In the genomic region with DNA sequence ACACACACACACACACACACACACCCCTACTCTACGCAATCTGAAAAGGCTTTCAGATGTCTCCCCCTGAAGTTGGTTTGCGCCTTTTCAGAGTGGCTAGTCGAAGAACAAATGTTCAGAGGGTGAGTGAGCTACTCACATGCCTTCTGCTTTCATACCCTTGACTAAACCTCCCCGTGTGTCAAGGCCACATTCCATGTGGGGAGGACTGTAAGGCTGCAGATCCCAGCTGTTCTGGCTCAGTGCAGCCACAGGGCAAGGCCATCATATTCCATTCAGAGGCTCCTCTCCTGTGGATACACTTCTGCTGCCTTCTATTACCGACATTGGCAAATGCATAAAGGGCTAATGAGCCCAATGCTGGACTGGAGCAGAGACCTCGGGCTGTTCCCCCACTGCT, we compare ENCODE assay signal across 12 mouse cellular contexts. TPM values are rescaled to one million over a fixed set of nuclear protein-coding genes. Genes with fewer than 3 reads are reported as not detected.
DNase-seq lines count a peak whose midpoint lies in the region; ATAC-seq and TF ChIP-seq lines count a peak whose summit lies in the region.
"Had no signal": no experiment of that assay in that cellular context is flagged by ENCODE, and none has a peak within 500 bp of the region (broad histone marks: within the 10 kb centered on the region; RNA-seq: fewer than 3 reads in every experiment).

No protein-coding gene starts in this region.

- H3K36me3 ChIP-seq in heart, postnatal 0 days (replicated peaks; ENCODE audit: control insufficient read depth, insufficient read depth, low read length): no peaks in the 10 kb centered on the region
- H3K36me3 ChIP-seq in lung, postnatal 0 days (ENCODE audit: insufficient read depth, low read length): no peaks in the 10 kb centered on the region
- H3K36me3 ChIP-seq in forebrain, embryonic 12.5 days (replicated peaks): no peaks in the 10 kb centered on the region
- H3K36me3 ChIP-seq in forebrain, embryonic 10.5 days (replicated peaks): no peaks in the 10 kb centered on the region

- H3K27ac ChIP-seq in heart, postnatal 0 days (ENCODE audit: low read depth): no peak overlapping the region
- peak overlapping the region; percentile 52; the same call in 1 of the 2 replicates for H3K27ac ChIP-seq in lung, postnatal 0 days (ENCODE audit: low read length)
- no peak overlapping the region for H3K27ac ChIP-seq in forebrain, embryonic 12.5 days
- no peak overlapping the region for H3K27ac ChIP-seq in forebrain, embryonic 10.5 days

- 56% methylated on average over 6 of the region's 6 CpGs for WGBS in heart, postnatal 0 days
- WGBS in lung, postnatal 0 days: 58% methylated on average over 6 of the region's 6 CpGs
- 78% methylated on average over 6 of the region's 6 CpGs for WGBS in forebrain, embryonic 12.5 days
- 95% methylated on average over 6 of the region's 6 CpGs for WGBS in forebrain, embryonic 10.5 days

- no peaks in the 10 kb centered on the region for H3K9me3 ChIP-seq in heart, postnatal 0 days (replicated peaks; ENCODE audit: control insufficient read depth, low read length)
- H3K9me3 ChIP-seq in lung, postnatal 0 days (ENCODE audit: low read length): no peaks in the 10 kb centered on the region
- H3K9me3 ChIP-seq in forebrain, embryonic 12.5 days: no peaks in the 10 kb centered on the region
- H3K9me3 ChIP-seq in forebrain, embryonic 10.5 days: no peaks in the 10 kb centered on the region

- H3K27me3 ChIP-seq in heart, postnatal 0 days (ENCODE audit: control insufficient read depth, insufficient read depth, low read length): no peaks in the 10 kb centered on the region
- no peaks in the 10 kb centered on the region for H3K27me3 ChIP-seq in lung, postnatal 0 days (replicated peaks; ENCODE audit: insufficient read depth, low read length)
- no peaks in the 10 kb centered on the region for H3K27me3 ChIP-seq in forebrain, embryonic 12.5 days
- no peaks in the 10 kb centered on the region for H3K27me3 ChIP-seq in forebrain, embryonic 10.5 days (ENCODE audit: poor library complexity, severe bottlenecking)

- TF ChIP-seq EP300 in heart, postnatal 0 days (IDR thresholded peaks at IDR 0.05; ENCODE audit: low read depth): no peak
- no peak for TF ChIP-seq EP300 in lung, postnatal 0 days (IDR thresholded peaks at IDR 0.05)

- no peak overlapping the region for H3K9ac ChIP-seq in heart, postnatal 0 days (replicated peaks; ENCODE audit: low read depth, low read length)
- H3K9ac ChIP-seq in lung, postnatal 0 days (replicated peaks; ENCODE audit: low read depth): no peak overlapping the region
- no peak overlapping the region for H3K9ac ChIP-seq in forebrain, embryonic 12.5 days

- ATAC-seq in heart, postnatal 0 days (ENCODE audit: insufficient read depth, low read depth): peak; percentile 49; the same call in 1 of the 2 replicates
- ATAC-seq in lung, postnatal 0 days: peak; percentile 80
- ATAC-seq in forebrain, embryonic 12.5 days (ENCODE audit: low FRiP score): no peak

- peaks cover 21% of the 10 kb centered on the region for H3K4me1 ChIP-seq in heart, postnatal 0 days (ENCODE audit: control insufficient read depth, insufficient read depth)
- H3K4me1 ChIP-seq in lung, postnatal 0 days (ENCODE audit: insufficient read depth, low read depth, low read length): peaks cover 5% of the 10 kb centered on the region; the same call in 1 of the 2 replicates
- no peaks in the 10 kb centered on the region for H3K4me1 ChIP-seq in forebrain, embryonic 12.5 days
- H3K4me1 ChIP-seq in forebrain, embryonic 10.5 days: peaks cover 4% of the 10 kb centered on the region
- H3K4me1 ChIP-seq: megakaryocyte, embryonic 14.5 days had no signal

- H3K4me3 ChIP-seq in heart, postnatal 0 days (ENCODE audit: low read depth, low read length): no peak overlapping the region
- no peak overlapping the region for H3K4me3 ChIP-seq in lung, postnatal 0 days (ENCODE audit: low read depth, low read length)
- no peak overlapping the region for H3K4me3 ChIP-seq in forebrain, embryonic 12.5 days (replicated peaks)
- H3K4me3 ChIP-seq in forebrain, embryonic 10.5 days: no peak overlapping the region
- H3K4me3 ChIP-seq: megakaryocyte, embryonic 14.5 days had no signal

- no peak for TF ChIP-seq CTCF in heart, postnatal 0 days (IDR thresholded peaks at IDR 0.05; ENCODE audit: low read depth)
- peak; percentile 20 for TF ChIP-seq CTCF in lung, postnatal 0 days (IDR thresholded peaks at IDR 0.05)

- DNase-seq in heart, postnatal 0 days (ENCODE audit: low spot score): no peak
- DNase-seq in heart, adult 8-10 months (ENCODE audit: low spot score): no peak
- peak; percentile 75 for DNase-seq in adrenal gland, adult 2 months
- peak; percentile 27 for DNase-seq in kidney, adult 9 months
- DNase-seq in lung, postnatal 0 days (ENCODE audit: low spot score): peak; percentile 74
- DNase-seq in thymus, adult 18-20 months: no peak
- DNase-seq in forebrain, embryonic 10.5 days (ENCODE audit: extremely low spot score, low spot score): no peak
- DNase-seq: cerebellum, adult 8-10 months; gastrocnemius, postnatal 36 days; thymus, postnatal 4 days had no signal

- no peak overlapping the region for H3K4me2 ChIP-seq in heart, postnatal 0 days (ENCODE audit: low read depth, low read length)
- H3K4me2 ChIP-seq in lung, postnatal 0 days (replicated peaks; ENCODE audit: low read depth, low read length): no peak overlapping the region
- H3K4me2 ChIP-seq in forebrain, embryonic 12.5 days: no peak overlapping the region

RNA-seq across cellular contexts. Expression of a gene that starts 30.3 kb away (rescaled TPM):
- 2.2 and 3.4 TPM in 2 replicates for total RNA-seq in heart, postnatal 0 days (2014; rRNA removed; ENCODE audit: low replicate concordance)
- polyA plus RNA-seq in heart, postnatal 0 days (2015; fragmentation: Nextera tagmentation; extraction: Ambion mirVana): 0.86 and 1.1 TPM in 2 replicates
- 10 to 100 TPM in 2 of 4 experiments, 1 to 10 TPM in 2; 9.2 to 15.7 (median 12.1) TPM for total RNA-seq in heart, adult 8-10 months (2022)
- total RNA-seq in adrenal gland, adult 2 months (2021): 1 to 10 TPM; 4.3 to 4.7 TPM
- polyA plus RNA-seq in adrenal gland, adult 2 months (2012; rRNA removed): 1.7 and 2.0 TPM in 2 replicates
- 1.5 and 2.1 TPM in 2 replicates for polyA plus RNA-seq in lung, postnatal 0 days (2015; fragmentation: Nextera tagmentation; extraction: Ambion mirVana)
- 0.65 and 0.66 TPM in 2 replicates for polyA plus RNA-seq in forebrain, embryonic 12.5 days (2016; fragmentation: Nextera tagmentation; extraction: Ambion mirVana)
- 0.36 and 0.80 TPM in 2 replicates for polyA plus RNA-seq in forebrain, embryonic 10.5 days (2016; fragmentation: Nextera tagmentation; extraction: Ambion mirVana)

RNA-seq across cellular contexts. Expression of a gene that starts 41.3 kb away (rescaled TPM):
- total RNA-seq in heart, postnatal 0 days (2014; rRNA removed; ENCODE audit: low replicate concordance): 11.1 and 17.0 TPM in 2 replicates
- 13.8 and 18.7 TPM in 2 replicates for polyA plus RNA-seq in heart, postnatal 0 days (2015; fragmentation: Nextera tagmentation; extraction: Ambion mirVana)
- 10 to 100 TPM; 12.4 to 15.8 (median 15.4) TPM for total RNA-seq in heart, adult 8-10 months (2022)
- total RNA-seq in adrenal gland, adult 2 months (2021): 10 to 100 TPM; 29.1 to 46.0 TPM
- 0.67 and 1.9 TPM in 2 replicates for polyA plus RNA-seq in adrenal gland, adult 2 months (2012; rRNA removed)
- polyA plus RNA-seq in lung, postnatal 0 days (2015; fragmentation: Nextera tagmentation; extraction: Ambion mirVana): 13.1 and 17.2 TPM in 2 replicates
- polyA plus RNA-seq in forebrain, embryonic 12.5 days (2016; fragmentation: Nextera tagmentation; extraction: Ambion mirVana): 44.8 and 48.9 TPM in 2 replicates
- 56.2 and 56.4 TPM in 2 replicates for polyA plus RNA-seq in forebrain, embryonic 10.5 days (2016; fragmentation: Nextera tagmentation; extraction: Ambion mirVana)

RNA-seq across cellular contexts. Expression of a gene that starts 41.6 kb away (rescaled TPM):
- 9.8 and 38.8 TPM in 2 replicates for total RNA-seq in heart, postnatal 0 days (2014; rRNA removed; ENCODE audit: low replicate concordance)
- polyA plus RNA-seq in heart, postnatal 0 days (2015; fragmentation: Nextera tagmentation; extraction: Ambion mirVana): 23.6 and 25.4 TPM in 2 replicates
- total RNA-seq in heart, adult 8-10 months (2022): 10 to 100 TPM; 32.4 to 40.0 (median 33.8) TPM
- 10 to 100 TPM; 16.2 to 18.7 TPM for total RNA-seq in adrenal gland, adult 2 months (2021)
- 62.7 and 69.8 TPM in 2 replicates for polyA plus RNA-seq in adrenal gland, adult 2 months (2012; rRNA removed)
- 7.3 and 8.8 TPM in 2 replicates for polyA plus RNA-seq in lung, postnatal 0 days (2015; fragmentation: Nextera tagmentation; extraction: Ambion mirVana)
- polyA plus RNA-seq in forebrain, embryonic 12.5 days (2016; fragmentation: Nextera tagmentation; extraction: Ambion mirVana): 3.2 and 3.3 TPM in 2 replicates
- polyA plus RNA-seq in forebrain, embryonic 10.5 days (2016; fragmentation: Nextera tagmentation; extraction: Ambion mirVana): 4.5 and 5.1 TPM in 2 replicates

Comparison
In these comparisons a context has a peak if more than half of its experiments do, and no peak if none do; other contexts are left out.
1. DNase-seq: peak in adrenal gland, adult 2 months (single experiment), kidney, adult 9 months (single experiment) and lung, postnatal 0 days (single experiment); none in heart, postnatal 0 days (single experiment), heart, adult 8-10 months (single experiment), thymus, adult 18-20 months (0 of 2) and forebrain, embryonic 10.5 days (single experiment).